In genomic region chr3:88440500-88441381, GRCm38 (mm10) we compare ENCODE assay signal across 8 mouse cellular contexts. TPM values are rescaled to one million over a fixed set of nuclear protein-coding genes. Genes with fewer than 3 reads are reported as not detected.
A peak's percentile ranks its signal among the peaks of the same experiment; 100 is the strongest.
DNase-seq lines count a peak whose midpoint lies in the region; ATAC-seq and TF ChIP-seq lines count a peak whose summit lies in the region.

No protein-coding gene starts in this region.

- H3K4me2 ChIP-seq in lung, embryonic 16.5 days (ENCODE audit: low read depth, low read length): peak overlapping the region; percentile 45

- no peaks in the 10 kb centered on the region for H3K27me3 ChIP-seq in lung, embryonic 16.5 days (ENCODE audit: control insufficient read depth, insufficient read depth, low read depth, low read length)

- TF ChIP-seq POLR2A in bone marrow macrophage, adult 2 months (IDR thresholded peaks at IDR 0.05; ENCODE audit: borderline replicate concordance, low read depth, low read length): no peak
- TF ChIP-seq POLR2A in olfactory bulb, adult 2 months (IDR thresholded peaks at IDR 0.05; ENCODE audit: insufficient read depth, low read depth, low read length): no peak

- 17% methylated on average over 27 of the region's 27 CpGs for WGBS in lung, embryonic 16.5 days
- 20% methylated on average over 27 of the region's 27 CpGs for WGBS in olfactory bulb, adult 2 months

- H3K9me3 ChIP-seq in lung, embryonic 16.5 days (ENCODE audit: control insufficient read depth, low read length): no peaks in the 10 kb centered on the region

- peak; percentile 56 to 66 for DNase-seq in layer of hippocampus, postnatal 10 days (ENCODE audit: low spot score in 2 of 2)
- no peak for DNase-seq in layer of hippocampus, adult 9-11 months
- peak; percentile 70 for DNase-seq in kidney, adult 9 months
- DNase-seq in gastrocnemius, postnatal 4 days (ENCODE audit: low spot score in 2 of 2): no peak

- peak overlapping the region; percentile 32; the same call in 1 of the 2 replicates for H3K9ac ChIP-seq in lung, embryonic 16.5 days (ENCODE audit: low read length)

- H3K4me3 ChIP-seq in bone marrow macrophage, adult 2 months (ENCODE audit: insufficient read depth, low read length): peak overlapping the region; percentile 53
- peak overlapping the region; percentile 13 for H3K4me3 ChIP-seq in lung, embryonic 16.5 days (ENCODE audit: low read length)
- no peak overlapping the region for H3K4me3 ChIP-seq in olfactory bulb, adult 2 months (ENCODE audit: insufficient read depth, low read depth, low read length)

- no peaks in the 10 kb centered on the region for H3K36me3 ChIP-seq in lung, embryonic 16.5 days (ENCODE audit: control insufficient read depth, insufficient read depth, low read length)

- ATAC-seq in granulocyte monocyte progenitor cell, adult 5-6 weeks (replicated peaks; ENCODE audit: poor library complexity, severe bottlenecking): peak; percentile 16; the same call in 1 of the 2 replicates
- peak; percentile 15; the same call in 1 of the 2 replicates for ATAC-seq in lung, embryonic 16.5 days (ENCODE audit: low read depth)

- H3K27ac ChIP-seq in bone marrow macrophage, adult 2 months (ENCODE audit: insufficient read depth, low read depth, low read length): peak overlapping the region; percentile 50; the same call in 1 of the 2 replicates
- H3K27ac ChIP-seq in lung, embryonic 16.5 days (ENCODE audit: low read length): no peak overlapping the region
- H3K27ac ChIP-seq in olfactory bulb, adult 2 months (ENCODE audit: insufficient read depth, low read depth, low read length): no peak overlapping the region

- peak; percentile 51; the same call in 1 of the 2 replicates for TF ChIP-seq CTCF in bone marrow macrophage, adult 2 months (IDR thresholded peaks at IDR 0.05; ENCODE audit: low read depth, low read length)
- peak; percentile 19; the same call in 1 of the 2 replicates for TF ChIP-seq CTCF in olfactory bulb, adult 2 months (IDR thresholded peaks at IDR 0.05; ENCODE audit: insufficient read depth, low read depth, low read length)

- peaks cover 37% of the 10 kb centered on the region for H3K4me1 ChIP-seq in bone marrow macrophage, adult 2 months (ENCODE audit: control insufficient read depth, insufficient read depth, low read length)
- peaks cover 17% of the 10 kb centered on the region for H3K4me1 ChIP-seq in lung, embryonic 16.5 days (replicated peaks; ENCODE audit: control insufficient read depth, insufficient read depth, low read length)
- peaks cover 18% of the 10 kb centered on the region for H3K4me1 ChIP-seq in olfactory bulb, adult 2 months (ENCODE audit: control insufficient read depth, insufficient read depth, low read length)

RNA-seq across cellular contexts. Expression of gene Slc25a44, which starts 15.8 kb away (rescaled TPM):
- total RNA-seq in layer of hippocampus, postnatal 10 days (2021): 10 to 100 TPM; 54.1 to 58.1 TPM
- polyA plus RNA-seq in bone marrow macrophage, adult 2 months (2012; ENCODE audit: insufficient read depth, insufficient read length, missing spikeins): 14.0 and 17.5 TPM in 2 replicates
- total RNA-seq in granulocyte monocyte progenitor cell, adult 5-6 weeks (2014; fragmentation: Nextera tagmentation): 13.1 and 13.5 TPM in 2 replicates
- 11.6 and 13.8 TPM in 2 replicates for total RNA-seq in granulocyte monocyte progenitor cell, adult 5-6 weeks (2017)
- 15.2 and 16.0 TPM in 2 replicates for polyA plus RNA-seq in lung, embryonic 16.5 days (2015; fragmentation: Nextera tagmentation; extraction: Ambion mirVana)
- polyA plus RNA-seq in olfactory bulb, adult 2 months (2012; ENCODE audit: insufficient read depth, insufficient read length, low replicate concordance, missing spikeins): not detected in 2 replicates
- total RNA-seq in gastrocnemius, postnatal 4 days (2021): 10 to 100 TPM; 12.1 to 13.3 TPM

RNA-seq across cellular contexts. Expression of gene Sema4a, which starts 20.2 kb away (rescaled TPM):
- total RNA-seq in layer of hippocampus, postnatal 10 days (2021): 10 to 100 TPM; 39.6 to 42.8 TPM
- 178 and 180 TPM in 2 replicates for polyA plus RNA-seq in bone marrow macrophage, adult 2 months (2012; ENCODE audit: insufficient read depth, insufficient read length, missing spikeins)
- total RNA-seq in granulocyte monocyte progenitor cell, adult 5-6 weeks (2014; fragmentation: Nextera tagmentation): 24.0 and 38.5 TPM in 2 replicates
- total RNA-seq in granulocyte monocyte progenitor cell, adult 5-6 weeks (2017): 25.1 and 35.7 TPM in 2 replicates
- polyA plus RNA-seq in lung, embryonic 16.5 days (2015; fragmentation: Nextera tagmentation; extraction: Ambion mirVana): 6.3 TPM in 2 replicates
- not detected in 2 replicates for polyA plus RNA-seq in olfactory bulb, adult 2 months (2012; ENCODE audit: insufficient read depth, insufficient read length, low replicate concordance, missing spikeins)
- total RNA-seq in gastrocnemius, postnatal 4 days (2021): 1 to 10 TPM; 3.0 to 4.4 TPM

RNA-seq across cellular contexts. Expression of gene Pmf1, which starts 30.6 kb away (rescaled TPM):
- 10 to 100 TPM; 10.9 to 11.6 TPM for total RNA-seq in layer of hippocampus, postnatal 10 days (2021)
- polyA plus RNA-seq in bone marrow macrophage, adult 2 months (2012; ENCODE audit: insufficient read depth, insufficient read length, missing spikeins): 55.0 and 59.7 TPM in 2 replicates
- total RNA-seq in granulocyte monocyte progenitor cell, adult 5-6 weeks (2014; fragmentation: Nextera tagmentation): 115 and 122 TPM in 2 replicates
- total RNA-seq in granulocyte monocyte progenitor cell, adult 5-6 weeks (2017): 128 and 141 TPM in 2 replicates
- polyA plus RNA-seq in lung, embryonic 16.5 days (2015; fragmentation: Nextera tagmentation; extraction: Ambion mirVana): 130 and 147 TPM in 2 replicates
- polyA plus RNA-seq in olfactory bulb, adult 2 months (2012; ENCODE audit: insufficient read depth, insufficient read length, low replicate concordance, missing spikeins): not detected in 2 replicates
- total RNA-seq in gastrocnemius, postnatal 4 days (2021): 10 to 100 TPM; 52.2 to 59.1 TPM

RNA-seq across cellular contexts. Expression of gene Bglap, which starts 56.5 kb away (rescaled TPM):
- 1 to 10 TPM in 1 of 2 experiments, not detected in 1; 2.7 TPM for total RNA-seq in layer of hippocampus, postnatal 10 days (2021)
- not detected in 2 replicates for polyA plus RNA-seq in bone marrow macrophage, adult 2 months (2012; ENCODE audit: insufficient read depth, insufficient read length, missing spikeins)
- not detected in 2 replicates for total RNA-seq in granulocyte monocyte progenitor cell, adult 5-6 weeks (2014; fragmentation: Nextera tagmentation)
- total RNA-seq in granulocyte monocyte progenitor cell, adult 5-6 weeks (2017): not detected in 2 replicates
- polyA plus RNA-seq in lung, embryonic 16.5 days (2015; fragmentation: Nextera tagmentation; extraction: Ambion mirVana): 0.94 TPM in 1 of 2 replicates, not detected in the other
- polyA plus RNA-seq in olfactory bulb, adult 2 months (2012; ENCODE audit: insufficient read depth, insufficient read length, low replicate concordance, missing spikeins): not detected in 2 replicates
- total RNA-seq in gastrocnemius, postnatal 4 days (2021): 1 to 10 TPM in 1 of 2 experiments, not detected in 1; 1.4 TPM

Comparison
In these comparisons a context has a peak if more than half of its experiments do, and no peak if none do; other contexts are left out.
1. DNase-seq: peak in layer of hippocampus, postnatal 10 days (2 of 2) and kidney, adult 9 months (single experiment); none in layer of hippocampus, adult 9-11 months (single experiment) and gastrocnemius, postnatal 4 days (0 of 2).
2. RNA of gene Sema4a, which starts 20.2 kb away (total RNA-seq): 39.6 to 42.8 TPM in layer of hippocampus, postnatal 10 days and 24.0 to 38.5 TPM in granulocyte monocyte progenitor cell, adult 5-6 weeks; 3.0 to 4.4 TPM in gastrocnemius, postnatal 4 days; every median in the first group is over 4 times any median in the second.
3. RNA of gene Pmf1, which starts 30.6 kb away (total RNA-seq): 115 to 141 TPM in granulocyte monocyte progenitor cell, adult 5-6 weeks and 52.2 to 59.1 TPM in gastrocnemius, postnatal 4 days; 10.9 to 11.6 TPM in layer of hippocampus, postnatal 10 days; every median in the first group is over 4 times any median in the second.